ENCODE assay signal across 8 mouse cellular contexts in the genomic region with DNA sequence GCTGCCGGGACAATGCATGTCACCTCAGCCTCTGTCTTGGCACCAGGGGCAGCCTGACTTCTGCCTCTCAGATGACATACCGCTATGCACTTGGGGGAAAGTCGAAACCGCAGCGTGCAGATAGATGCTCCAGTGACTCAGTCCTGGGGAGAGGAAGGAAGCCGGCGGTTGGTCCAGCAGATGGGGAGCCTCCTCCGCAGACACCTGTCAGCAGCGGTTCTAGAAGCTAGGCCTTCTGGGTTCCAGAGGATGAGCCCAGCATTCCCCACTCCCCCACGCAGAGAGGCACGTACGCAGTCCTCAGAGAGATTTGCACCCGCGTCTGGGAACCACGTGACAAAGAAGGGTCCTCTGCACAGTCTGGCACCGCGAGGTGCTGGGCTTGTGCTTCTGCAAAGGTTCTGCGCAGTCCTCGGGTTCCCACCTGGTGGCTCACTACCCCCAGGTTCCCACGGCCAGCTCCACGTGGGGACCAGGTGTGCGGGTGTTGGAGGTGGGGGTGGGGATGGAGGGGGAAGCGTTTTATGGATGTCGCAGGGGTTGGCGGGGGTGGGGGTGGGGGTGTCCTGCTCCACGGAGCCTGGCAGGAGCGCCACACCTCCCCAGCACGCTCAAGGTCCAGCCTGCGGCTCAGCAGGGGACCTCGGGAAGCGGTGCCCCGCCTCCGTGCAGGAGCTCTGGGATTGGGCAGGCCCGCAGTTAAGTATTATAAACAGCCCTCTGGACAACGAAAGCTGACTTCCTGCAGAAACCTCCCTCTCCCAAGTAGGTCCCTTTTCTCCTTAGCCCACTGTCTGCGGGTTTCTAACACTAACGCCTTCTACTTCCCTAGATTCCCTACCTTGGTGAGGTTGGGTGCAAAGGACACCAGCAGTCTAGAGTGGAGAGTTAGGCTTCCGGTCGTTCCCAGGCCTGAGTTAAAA. TPM values are rescaled to one million over a fixed set of nuclear protein-coding genes. Genes with fewer than 3 reads are reported as not detected.
DNase-seq lines count a peak whose midpoint lies in the region; ATAC-seq lines count a peak whose summit lies in the region.

No protein-coding gene starts in this region.

- no peak overlapping the region for H3K27ac ChIP-seq in embryonic facial prominence, embryonic 11.5 days (replicated peaks; ENCODE audit: low read depth, low read length)
- H3K27ac ChIP-seq in heart, embryonic 13.5 days (replicated peaks): peak overlapping the region; percentile 21
- H3K27ac ChIP-seq in kidney, embryonic 16.5 days (ENCODE audit: low read length): peak overlapping the region; percentile 88
- peak overlapping the region; percentile 30; the same call in 1 of the 2 replicates for H3K27ac ChIP-seq in limb, embryonic 15.5 days
- H3K27ac ChIP-seq in midbrain, embryonic 16.5 days (ENCODE audit: low read length): no peak overlapping the region

- H3K36me3 ChIP-seq in embryonic facial prominence, embryonic 11.5 days (replicated peaks; ENCODE audit: control insufficient read depth, insufficient read depth, low read depth, low read length): no peaks in the 10 kb centered on the region
- H3K36me3 ChIP-seq in heart, embryonic 13.5 days: no peaks in the 10 kb centered on the region
- H3K36me3 ChIP-seq in kidney, embryonic 16.5 days (ENCODE audit: insufficient read depth, low read length): no peaks in the 10 kb centered on the region
- no peaks in the 10 kb centered on the region for H3K36me3 ChIP-seq in limb, embryonic 15.5 days
- H3K36me3 ChIP-seq in midbrain, embryonic 16.5 days (ENCODE audit: control insufficient read depth, insufficient read depth, low read length): no peaks in the 10 kb centered on the region
- H3K36me3 ChIP-seq in splenic B cell, adult 2 months (ENCODE audit: control insufficient read depth, insufficient read depth, low read length, poor library complexity, severe bottlenecking): no peaks in the 10 kb centered on the region

- H3K4me3 ChIP-seq in embryonic facial prominence, embryonic 11.5 days (ENCODE audit: low read depth, low read length): peak overlapping the region; percentile 38
- H3K4me3 ChIP-seq in heart, embryonic 13.5 days: peak overlapping the region; percentile 52
- peak overlapping the region; percentile 53 for H3K4me3 ChIP-seq in kidney, embryonic 16.5 days (ENCODE audit: low read length)
- H3K4me3 ChIP-seq in limb, embryonic 15.5 days: peak overlapping the region; percentile 35
- peak overlapping the region; percentile 43 for H3K4me3 ChIP-seq in midbrain, embryonic 16.5 days (ENCODE audit: low read depth, low read length)

- H3K4me1 ChIP-seq in embryonic facial prominence, embryonic 11.5 days (ENCODE audit: control insufficient read depth, insufficient read depth, low read length): peaks cover 7% of the 10 kb centered on the region; the same call in 1 of the 2 replicates
- H3K4me1 ChIP-seq in heart, embryonic 13.5 days: peaks cover 24% of the 10 kb centered on the region
- peaks cover 20% of the 10 kb centered on the region for H3K4me1 ChIP-seq in kidney, embryonic 16.5 days (ENCODE audit: insufficient read depth, low read length)
- H3K4me1 ChIP-seq in limb, embryonic 15.5 days: peaks cover 24% of the 10 kb centered on the region
- H3K4me1 ChIP-seq in midbrain, embryonic 16.5 days (ENCODE audit: control insufficient read depth, insufficient read depth, low read length): peaks cover 14% of the 10 kb centered on the region

- peak overlapping the region; percentile 50 for H3K9ac ChIP-seq in embryonic facial prominence, embryonic 11.5 days (replicated peaks; ENCODE audit: low read length)
- H3K9ac ChIP-seq in heart, embryonic 13.5 days: peak overlapping the region; percentile 73
- H3K9ac ChIP-seq in kidney, embryonic 16.5 days (replicated peaks; ENCODE audit: low read length): peak overlapping the region; percentile 64
- peak overlapping the region; percentile 15; the same call in 1 of the 2 replicates for H3K9ac ChIP-seq in limb, embryonic 15.5 days
- H3K9ac ChIP-seq in midbrain, embryonic 16.5 days (ENCODE audit: low read depth, low read length): peak overlapping the region; percentile 65

- H3K27me3 ChIP-seq in embryonic facial prominence, embryonic 11.5 days (ENCODE audit: control insufficient read depth, insufficient read depth, low read length): no peaks in the 10 kb centered on the region
- no peaks in the 10 kb centered on the region for H3K27me3 ChIP-seq in heart, embryonic 13.5 days (replicated peaks)
- no peaks in the 10 kb centered on the region for H3K27me3 ChIP-seq in kidney, embryonic 16.5 days (ENCODE audit: insufficient read depth, low read length)
- no peaks in the 10 kb centered on the region for H3K27me3 ChIP-seq in limb, embryonic 15.5 days
- H3K27me3 ChIP-seq in midbrain, embryonic 16.5 days (ENCODE audit: control insufficient read depth, insufficient read depth, low read depth, low read length): no peaks in the 10 kb centered on the region
- no peaks in the 10 kb centered on the region for H3K27me3 ChIP-seq in splenic B cell, adult 2 months (ENCODE audit: control insufficient read depth, insufficient read depth, low read length, poor library complexity, severe bottlenecking)

- DNase-seq in urinary bladder, postnatal 14 days (ENCODE audit: low spot score): peak; percentile 60
- DNase-seq in urinary bladder, postnatal 4 days (ENCODE audit: low spot score in 2 of 2): no peak
- DNase-seq in embryonic facial prominence, embryonic 11.5 days (ENCODE audit: low spot score): peak; percentile 62
- peak; percentile 87 for DNase-seq in splenic B cell, adult 2 months (ENCODE audit: low read depth, low spot score)

- H3K4me2 ChIP-seq in embryonic facial prominence, embryonic 11.5 days (ENCODE audit: low read depth, low read length): peak overlapping the region; percentile 90
- peak overlapping the region; percentile 92 for H3K4me2 ChIP-seq in heart, embryonic 13.5 days
- peak overlapping the region; percentile 89 for H3K4me2 ChIP-seq in kidney, embryonic 16.5 days (replicated peaks; ENCODE audit: low read depth, low read length)
- H3K4me2 ChIP-seq in limb, embryonic 15.5 days: peak overlapping the region; percentile 80
- peak overlapping the region; percentile 95 for H3K4me2 ChIP-seq in midbrain, embryonic 16.5 days (ENCODE audit: low read length)

- 2% methylated on average over 39 of the region's 39 CpGs for WGBS in embryonic facial prominence, embryonic 11.5 days
- WGBS in heart, embryonic 13.5 days: 1% methylated on average over 39 of the region's 39 CpGs
- WGBS in kidney, embryonic 16.5 days: under 1% methylated on average over 35 of the region's 39 CpGs
- 2% methylated on average over 39 of the region's 39 CpGs for WGBS in limb, embryonic 15.5 days
- WGBS in midbrain, embryonic 16.5 days: 2% methylated on average over 39 of the region's 39 CpGs

- H3K9me3 ChIP-seq in embryonic facial prominence, embryonic 11.5 days (replicated peaks; ENCODE audit: control insufficient read depth, low read length): no peaks in the 10 kb centered on the region
- no peaks in the 10 kb centered on the region for H3K9me3 ChIP-seq in heart, embryonic 13.5 days
- no peaks in the 10 kb centered on the region for H3K9me3 ChIP-seq in kidney, embryonic 16.5 days (ENCODE audit: low read length)
- no peaks in the 10 kb centered on the region for H3K9me3 ChIP-seq in limb, embryonic 15.5 days
- H3K9me3 ChIP-seq in midbrain, embryonic 16.5 days (replicated peaks; ENCODE audit: control insufficient read depth, low read length, poor library complexity, severe bottlenecking): no peaks in the 10 kb centered on the region

- peak; percentile 64; the same call in 1 of the 2 replicates for ATAC-seq in embryonic facial prominence, embryonic 11.5 days (replicated peaks; ENCODE audit: insufficient number of reproducible peaks, low FRiP score, low TSS enrichment, low read depth)
- ATAC-seq in heart, embryonic 13.5 days (ENCODE audit: extremely low read depth, insufficient number of reproducible peaks, low FRiP score, low TSS enrichment): no peak; the same call in 1 of the 2 replicates
- ATAC-seq in kidney, embryonic 16.5 days (ENCODE audit: low FRiP score, low TSS enrichment): peak; percentile 92
- ATAC-seq in limb, embryonic 15.5 days (ENCODE audit: insufficient number of reproducible peaks, low FRiP score, low TSS enrichment, low read depth): peak; percentile 32
- ATAC-seq in midbrain, embryonic 16.5 days: peak; percentile 72

RNA-seq across cellular contexts. Expression of a gene that starts 30.2 kb away (rescaled TPM):
- polyA plus RNA-seq in embryonic facial prominence, embryonic 11.5 days (2014; fragmentation: Nextera tagmentation; extraction: Ambion mirVana): 21.4 and 25.3 TPM in 2 replicates
- 10.1 and 13.3 TPM in 2 replicates for polyA plus RNA-seq in heart, embryonic 13.5 days (2015; fragmentation: Nextera tagmentation; extraction: Ambion mirVana)
- polyA plus RNA-seq in kidney, embryonic 16.5 days (2015; fragmentation: Nextera tagmentation; extraction: Ambion mirVana): 10.0 and 12.9 TPM in 2 replicates
- polyA plus RNA-seq in limb, embryonic 15.5 days (2015; fragmentation: Nextera tagmentation; extraction: Ambion mirVana): 12.9 and 13.4 TPM in 2 replicates
- polyA plus RNA-seq in midbrain, embryonic 16.5 days (2015; fragmentation: Nextera tagmentation; extraction: Ambion mirVana): 40.2 and 40.7 TPM in 2 replicates

RNA-seq across cellular contexts. Expression of a gene that starts 35.6 kb away (rescaled TPM):
- polyA plus RNA-seq in embryonic facial prominence, embryonic 11.5 days (2014; fragmentation: Nextera tagmentation; extraction: Ambion mirVana): not detected in 2 replicates
- polyA plus RNA-seq in heart, embryonic 13.5 days (2015; fragmentation: Nextera tagmentation; extraction: Ambion mirVana): 1.7 and 2.3 TPM in 2 replicates
- polyA plus RNA-seq in kidney, embryonic 16.5 days (2015; fragmentation: Nextera tagmentation; extraction: Ambion mirVana): 0.42 TPM in 1 of 2 replicates, not detected in the other
- 1.2 and 3.7 TPM in 2 replicates for polyA plus RNA-seq in limb, embryonic 15.5 days (2015; fragmentation: Nextera tagmentation; extraction: Ambion mirVana)
- polyA plus RNA-seq in midbrain, embryonic 16.5 days (2015; fragmentation: Nextera tagmentation; extraction: Ambion mirVana): 5.7 and 6.7 TPM in 2 replicates

Comparison
In these comparisons a context has a peak if more than half of its experiments do, and no peak if none do; other contexts are left out.
1. DNase-seq: peak in urinary bladder, postnatal 14 days (single experiment), embryonic facial prominence, embryonic 11.5 days (single experiment) and splenic B cell, adult 2 months (single experiment); none in urinary bladder, postnatal 4 days (0 of 2).
2. H3K27ac ChIP-seq: peak in heart, embryonic 13.5 days (single experiment), kidney, embryonic 16.5 days (single experiment) and limb, embryonic 15.5 days (single experiment); none in embryonic facial prominence, embryonic 11.5 days (single experiment) and midbrain, embryonic 16.5 days (single experiment).
3. H3K9ac ChIP-seq: peak in every context shown above with its lines; median percentile 73 in heart, embryonic 13.5 days; 65 in midbrain, embryonic 16.5 days; 64 in kidney, embryonic 16.5 days; 50 in embryonic facial prominence, embryonic 11.5 days; 15 in limb, embryonic 15.5 days.
4. Peak in every context shown above with its lines, with median percentiles within 50 percentile points of each other: H3K4me2 ChIP-seq and H3K4me3 ChIP-seq.